Mouse (Mus musculus): ENCODE measurements around the gene Klhl25. TPM values are rescaled to one million over a fixed set of nuclear protein-coding genes. Genes with fewer than 3 reads are reported as not detected.

Gene Klhl25
- total and polyA plus RNA-seq, 3 experiments = 11.0 to 14.2 (median 12.9) TPM

GRCm38 (mm10) chr7:75853171-75853830, 5.2 kb downstream of the Klhl25 start:
- H3K36me3 ChIP-seq (replicated peaks in 1 of 2; ENCODE audit: control insufficient read depth in 1 of 2, insufficient read depth in 1 of 2, low read length in 1 of 2) = peaks cover 6 to 50% of the 10 kb centered on the region in 2 experiments
- TF ChIP-seq ELF1 (IDR thresholded peaks at IDR 0.05; ENCODE audit: low read depth, low read length) (no peak), ETS1 (conservative IDR thresholded peaks at IDR 0.05; ENCODE audit: low read depth, low read length) (no peak), POLR2A (IDR thresholded peaks at IDR 0.05; ENCODE audit: low read depth, low read length) (no peak), ZKSCAN1 (IDR thresholded peaks at IDR 0.05; ENCODE audit: borderline replicate concordance, low read depth, low read length) (no peak), CTCF (conservative IDR thresholded peaks at IDR 0.05 in 1 of 2, IDR thresholded peaks at IDR 0.05 in 1 of 2; ENCODE audit: low read depth in 2 of 2, low read length in 2 of 2) (no peak), KAT2A (IDR thresholded peaks at IDR 0.05; ENCODE audit: insufficient replicate concordance, low read length) (no peak), CHD1 (IDR thresholded peaks at IDR 0.05; ENCODE audit: low read depth, low read length) (no peak), IRF4 (IDR thresholded peaks at IDR 0.05; ENCODE audit: low read depth, low read length) (no peak), PAX5 (IDR thresholded peaks at IDR 0.05; ENCODE audit: low read length) (no peak)
- H3K9ac ChIP-seq (ENCODE audit: insufficient read depth, low read depth) = no peak overlapping the region
- DNase-seq (ENCODE audit: extremely low read depth) = no peak
- H3K79me2 ChIP-seq (replicated peaks; ENCODE audit: control insufficient read depth, extremely low read depth, insufficient read depth, poor library complexity, severe bottlenecking) = peaks cover 11% of the 10 kb centered on the region; the same call in 1 of the 2 replicates
- H3K27ac ChIP-seq (ENCODE audit: insufficient read depth, low read depth) = no peak overlapping the region
- H3K4me2 ChIP-seq (ENCODE audit: insufficient read depth, low read depth, poor library complexity, severe bottlenecking) = no peak overlapping the region
- H3K4me1 ChIP-seq (ENCODE audit: control insufficient read depth in 1 of 2, insufficient read depth in 2 of 2) = peaks cover 6 to 36% of the 10 kb centered on the region in 2 experiments; a peak in 3 of 4 replicates
- in situ Hi-C loops (cut with MboI; ENCODE audit: low pct_ligation_motif_present, low pct_unique_long_range_greater_than_20kb, low sequenced_read_pairs) (no loop called here), dilution Hi-C loops (cut with MboI; ENCODE audit: extremely low pct_ligation_motif_present, extremely low pct_unique_long_range_greater_than_20kb, low sequenced_read_pairs) (no loop called here)
- H3K27me3 ChIP-seq (replicated peaks) = no peaks in the 10 kb centered on the region
- no peaks in the 10 kb centered on the region for H3K9me3 ChIP-seq (replicated peaks; ENCODE audit: low read length)
- no peak overlapping the region for H3K4me3 ChIP-seq (replicated peaks in 1 of 3; ENCODE audit: low read depth in 2 of 3, low read length in 2 of 3, poor library complexity in 1 of 3)

- H3K9me3 ChIP-seq (replicated peaks; ENCODE audit: low read length) = no peaks in the 10 kb centered on the region
- no peak overlapping the region for H3K4me2 ChIP-seq (ENCODE audit: insufficient read depth, low read depth, poor library complexity, severe bottlenecking)
- H3K4me1 ChIP-seq (ENCODE audit: control insufficient read depth in 1 of 2, insufficient read depth in 2 of 2) = peaks cover 6 to 35% of the 10 kb centered on the region in 2 experiments; a peak in 3 of 4 replicates
- no peak overlapping the region for H3K4me3 ChIP-seq (replicated peaks in 1 of 3; ENCODE audit: low read depth in 2 of 3, low read length in 2 of 3, poor library complexity in 1 of 3)
- dilution Hi-C loops (cut with MboI; ENCODE audit: extremely low pct_ligation_motif_present, extremely low pct_unique_long_range_greater_than_20kb, low sequenced_read_pairs) (no loop called here), in situ Hi-C loops (cut with MboI; ENCODE audit: low pct_ligation_motif_present, low pct_unique_long_range_greater_than_20kb, low sequenced_read_pairs) (no loop called here)
- H3K27ac ChIP-seq (ENCODE audit: insufficient read depth, low read depth) = no peak overlapping the region
- DNase-seq (ENCODE audit: extremely low read depth) = no peak
- H3K79me2 ChIP-seq (replicated peaks; ENCODE audit: control insufficient read depth, extremely low read depth, insufficient read depth, poor library complexity, severe bottlenecking) = peaks cover 5% of the 10 kb centered on the region; the same call in 1 of the 2 replicates
- no peak for TF ChIP-seq GABPA (IDR thresholded peaks at IDR 0.05; ENCODE audit: insufficient replicate concordance, low read depth, low read length)
- TF ChIP-seq JUND (conservative IDR thresholded peaks at IDR 0.05; ENCODE audit: low read depth, low read length) = no peak
- TF ChIP-seq CHD1 (IDR thresholded peaks at IDR 0.05; ENCODE audit: low read depth, low read length) = no peak
- H3K36me3 ChIP-seq (replicated peaks in 1 of 2; ENCODE audit: control insufficient read depth in 1 of 2, insufficient read depth in 1 of 2, low read length in 1 of 2) = peaks cover 6 to 52% of the 10 kb centered on the region in 2 experiments
- no peaks in the 10 kb centered on the region for H3K27me3 ChIP-seq (replicated peaks)
- H3K9ac ChIP-seq (ENCODE audit: insufficient read depth, low read depth) = no peak overlapping the region
These were observed 6.3 kb downstream of the Klhl25 start for GRCm38 (mm10) chr7:75854231-75854925.

GRCm38 (mm10) chr7:75855028-75855427, 6.9 kb downstream of the Klhl25 start:
- Histone ChIP-seq H3K9me3 (replicated peaks; ENCODE audit: low read length) (no peaks in the 10 kb centered on the region), H3K4me1 (ENCODE audit: control insufficient read depth in 1 of 2, insufficient read depth in 2 of 2) (peaks cover 6 to 35% of the 10 kb centered on the region in 2 experiments; a peak in 3 of 4 replicates), H3K9ac (ENCODE audit: insufficient read depth, low read depth) (no peak overlapping the region), H3K27me3 (replicated peaks) (no peaks in the 10 kb centered on the region), H3K36me3 (replicated peaks in 1 of 2; ENCODE audit: control insufficient read depth in 1 of 2, insufficient read depth in 1 of 2, low read length in 1 of 2) (peaks cover 10 to 59% of the 10 kb centered on the region in 2 experiments), H3K4me2 (ENCODE audit: insufficient read depth, low read depth, poor library complexity, severe bottlenecking) (no peak overlapping the region), H3K79me2 (replicated peaks; ENCODE audit: control insufficient read depth, extremely low read depth, insufficient read depth, poor library complexity, severe bottlenecking) (no peaks in the 10 kb centered on the region; the same call in 1 of the 2 replicates), H3K4me3 (replicated peaks in 1 of 3; ENCODE audit: low read depth in 2 of 3, low read length in 2 of 3, poor library complexity in 1 of 3) (no peak overlapping the region), H3K27ac (ENCODE audit: insufficient read depth, low read depth) (no peak overlapping the region)
- TF ChIP-seq USF2 (conservative IDR thresholded peaks at IDR 0.05; ENCODE audit: low read depth, low read length) (no peak), SMC3 (IDR thresholded peaks at IDR 0.05; ENCODE audit: low read depth, low read length) (no peak), CHD2 (IDR thresholded peaks at IDR 0.05; ENCODE audit: low read length) (no peak)
- in situ Hi-C loops (cut with MboI; ENCODE audit: low pct_ligation_motif_present, low pct_unique_long_range_greater_than_20kb, low sequenced_read_pairs) (no loop called here), dilution Hi-C loops (cut with MboI; ENCODE audit: extremely low pct_ligation_motif_present, extremely low pct_unique_long_range_greater_than_20kb, low sequenced_read_pairs) (no loop called here)
- DNase-seq (ENCODE audit: extremely low read depth) = no peak

Data from CH12.LX (cell line).